Mouse (Mus musculus): Measurements from ENCODE around the gene Gga3. TPM values are rescaled to one million over a fixed set of nuclear protein-coding genes. Genes with fewer than 3 reads are reported as not detected.
A peak's percentile ranks its signal among the peaks of the same experiment; 100 is the strongest.

The Gga3 gene
- total and polyA plus RNA-seq, 3 experiments, result 13.7 to 144 (median 58.5) TPM

DNA sequence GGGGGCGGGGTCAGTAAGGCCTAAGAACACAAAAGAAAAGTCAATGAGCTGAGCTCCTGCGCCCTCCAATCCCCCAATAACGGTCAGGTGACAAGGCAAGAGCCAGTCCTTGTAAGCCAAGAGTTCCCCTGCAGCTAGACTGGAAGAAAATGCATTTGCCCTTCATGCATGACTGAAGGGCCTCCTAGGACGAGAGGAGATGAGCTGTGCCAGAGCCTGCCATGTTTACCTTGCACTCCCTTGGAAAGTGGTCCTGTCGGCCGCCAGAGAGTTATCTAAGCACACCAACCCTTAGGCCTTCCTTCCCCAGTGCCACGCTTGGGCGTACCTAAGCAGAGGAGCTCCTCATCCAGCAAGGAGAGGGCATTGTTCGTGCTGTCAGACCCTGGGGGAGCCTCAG lies 15.9 kb downstream of the Gga3 start:
- peaks cover 28% of the 10 kb centered on the region for H3K4me1 ChIP-seq (ENCODE audit: insufficient read depth, low read depth, low read length)
- no peak for DNase-seq (ENCODE audit: low spot score)
- TF ChIP-seq POLR2AphosphoS5 (IDR thresholded peaks at IDR 0.05; ENCODE audit: insufficient replicate concordance, low read depth, low read length) (no peak), CTCF (IDR thresholded peaks at IDR 0.05; ENCODE audit: low read depth, low read length) (no peak), GATA1 (IDR thresholded peaks at IDR 0.05; ENCODE audit: borderline replicate concordance, low read length) (no peak), GATA2 (IDR thresholded peaks at IDR 0.05; ENCODE audit: borderline replicate concordance, low read depth, low read length) (no peak), TAL1 (conservative IDR thresholded peaks at IDR 0.05; ENCODE audit: low read depth, low read length) (no peak)
- H3K9me3 ChIP-seq (replicated peaks), result no peaks in the 10 kb centered on the region
- ATAC-seq (ENCODE audit: extremely low read depth, insufficient number of reproducible peaks, low FRiP score, poor library complexity, severe bottlenecking), result no peak
- no peaks in the 10 kb centered on the region for H3K27me3 ChIP-seq (ENCODE audit: insufficient read depth, low read length)
- no peak overlapping the region for H3K4me3 ChIP-seq (ENCODE audit: low read depth, low read length)
- peaks cover 98% of the 10 kb centered on the region for H3K36me3 ChIP-seq (replicated peaks)

DNA sequence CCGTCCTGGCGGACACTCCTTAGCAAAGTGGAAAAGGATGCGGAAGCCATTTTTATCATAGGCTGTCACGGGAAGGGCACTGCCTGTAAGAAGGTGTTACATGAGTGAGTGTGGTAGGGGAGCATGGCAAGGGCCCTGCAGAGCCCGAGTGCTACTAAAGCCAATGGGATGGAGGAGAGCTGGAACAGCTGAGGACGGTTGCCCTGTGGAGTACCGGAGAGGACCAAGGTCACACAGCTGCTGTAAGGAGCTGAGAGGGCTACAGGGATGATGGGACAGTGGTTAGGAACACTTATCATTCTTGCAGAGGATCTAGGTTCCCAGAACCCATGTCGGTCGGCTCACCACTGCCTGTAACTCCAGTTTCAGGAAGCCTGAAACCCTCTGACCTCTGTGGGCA lies 17.4 kb downstream of the Gga3 start:
- ATAC-seq (ENCODE audit: extremely low read depth, insufficient number of reproducible peaks, low FRiP score, poor library complexity, severe bottlenecking), result no peak
- peaks cover 28% of the 10 kb centered on the region for H3K4me1 ChIP-seq (ENCODE audit: insufficient read depth, low read depth, low read length)
- peaks cover 98% of the 10 kb centered on the region for H3K36me3 ChIP-seq (replicated peaks)
- H3K9me3 ChIP-seq (replicated peaks), result no peaks in the 10 kb centered on the region
- no peaks in the 10 kb centered on the region for H3K27me3 ChIP-seq (ENCODE audit: insufficient read depth, low read length)
- TF ChIP-seq POLR2AphosphoS5 (IDR thresholded peaks at IDR 0.05; ENCODE audit: insufficient replicate concordance, low read depth, low read length) (no peak), TAL1 (conservative IDR thresholded peaks at IDR 0.05; ENCODE audit: low read depth, low read length) (no peak), GATA1 (IDR thresholded peaks at IDR 0.05; ENCODE audit: borderline replicate concordance, low read length) (no peak)
- no peak for DNase-seq (ENCODE audit: low spot score)
- no peak overlapping the region for H3K4me3 ChIP-seq (ENCODE audit: low read depth, low read length)

DNA sequence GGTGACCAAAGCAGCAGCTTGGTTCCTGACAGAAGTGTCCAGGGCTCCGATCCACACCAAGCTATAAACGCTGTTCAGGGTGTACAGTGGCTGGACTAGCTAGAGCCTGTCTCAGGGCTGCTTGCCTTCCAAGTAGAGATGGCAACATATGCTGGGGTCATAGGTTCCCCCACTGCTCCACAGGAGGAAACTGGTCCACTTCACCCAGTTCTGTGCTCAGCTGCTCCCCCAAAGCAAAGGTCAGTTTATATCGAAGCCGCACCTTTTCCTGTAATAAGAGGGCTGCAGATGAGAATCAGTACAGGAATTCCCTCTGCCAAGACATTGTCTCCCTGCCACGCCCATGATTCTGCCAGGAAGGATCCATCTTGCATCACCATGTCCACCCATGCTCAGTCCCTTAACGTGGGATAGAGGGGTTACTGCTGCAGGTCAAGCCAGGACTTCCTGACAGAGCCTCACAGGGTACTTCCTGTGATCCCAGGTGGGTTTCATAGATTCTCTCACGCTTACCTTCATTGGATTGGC lies 18.2 kb downstream of the Gga3 start:
- peaks cover 98% of the 10 kb centered on the region for H3K36me3 ChIP-seq (replicated peaks)
- no peaks in the 10 kb centered on the region for H3K9me3 ChIP-seq (replicated peaks)
- DNase-seq (ENCODE audit: low spot score), result no peak

DNA sequence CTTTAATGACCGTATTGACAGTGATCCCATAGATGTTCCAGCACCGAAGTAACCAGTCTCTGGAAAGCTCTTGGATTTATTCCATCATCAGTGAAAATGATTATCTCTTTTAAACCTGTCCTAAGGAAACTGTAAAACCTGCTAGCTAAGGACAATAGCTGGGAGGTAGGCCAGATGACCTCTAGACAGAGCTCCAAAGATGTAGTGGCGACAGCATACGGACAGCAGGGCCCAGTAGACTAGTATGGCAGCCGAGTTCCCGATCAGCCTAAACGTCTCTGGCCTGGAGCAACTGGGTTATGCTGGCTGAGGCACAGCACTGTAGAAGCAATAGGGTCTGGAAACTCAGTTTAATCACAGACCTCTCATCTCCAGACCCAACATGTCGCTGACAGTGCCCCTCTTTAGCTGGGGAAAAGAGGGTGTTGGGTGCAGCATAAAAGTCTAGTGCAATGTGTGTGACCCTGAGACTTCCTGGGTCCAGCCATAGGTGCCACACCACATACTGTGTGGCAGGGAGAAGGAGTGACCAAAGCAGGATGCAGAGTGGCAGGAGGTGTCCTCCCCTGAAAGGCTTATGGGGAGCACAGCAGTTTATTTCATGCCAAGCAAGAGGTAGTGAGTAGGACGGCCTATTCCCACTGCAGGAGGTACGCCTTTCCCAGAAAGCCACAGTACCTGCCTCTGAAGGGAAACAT lies 19.3 kb downstream of the Gga3 start:
- Histone ChIP-seq H3K36me3 (replicated peaks) (peaks cover 95% of the 10 kb centered on the region), H3K27me3 (ENCODE audit: insufficient read depth, low read length) (no peaks in the 10 kb centered on the region), H3K9me3 (replicated peaks) (no peaks in the 10 kb centered on the region), H3K4me3 (ENCODE audit: low read depth, low read length) (no peak overlapping the region), H3K4me1 (ENCODE audit: insufficient read depth, low read depth, low read length) (peaks cover 15% of the 10 kb centered on the region; the same call in 1 of the 2 replicates)
- ATAC-seq (ENCODE audit: extremely low read depth, insufficient number of reproducible peaks, low FRiP score, poor library complexity, severe bottlenecking) (no peak), DNase-seq (ENCODE audit: low spot score) (no peak)
- TF ChIP-seq CTCF (IDR thresholded peaks at IDR 0.05; ENCODE audit: low read depth, low read length) (no peak), POLR2AphosphoS5 (IDR thresholded peaks at IDR 0.05; ENCODE audit: insufficient replicate concordance, low read depth, low read length) (0 out of 2 replicates have a peak, but pooled peaks have one; percentile 57)

More for the DNA sequence above, 18.2 kb downstream of the Gga3 start:
- 0 out of 2 replicates have a peak, but pooled peaks have one; percentile 66 for TF ChIP-seq POLR2AphosphoS5 (IDR thresholded peaks at IDR 0.05; ENCODE audit: insufficient replicate concordance, low read depth, low read length)
- no peak for TF ChIP-seq GATA2 (IDR thresholded peaks at IDR 0.05; ENCODE audit: borderline replicate concordance, low read depth, low read length)
- no peak for ATAC-seq (ENCODE audit: extremely low read depth, insufficient number of reproducible peaks, low FRiP score, poor library complexity, severe bottlenecking)
- Histone ChIP-seq H3K4me3 (ENCODE audit: low read depth, low read length) (no peak overlapping the region), H3K27me3 (ENCODE audit: insufficient read depth, low read length) (no peaks in the 10 kb centered on the region), H3K4me1 (ENCODE audit: insufficient read depth, low read depth, low read length) (peaks cover 21% of the 10 kb centered on the region)

DNA sequence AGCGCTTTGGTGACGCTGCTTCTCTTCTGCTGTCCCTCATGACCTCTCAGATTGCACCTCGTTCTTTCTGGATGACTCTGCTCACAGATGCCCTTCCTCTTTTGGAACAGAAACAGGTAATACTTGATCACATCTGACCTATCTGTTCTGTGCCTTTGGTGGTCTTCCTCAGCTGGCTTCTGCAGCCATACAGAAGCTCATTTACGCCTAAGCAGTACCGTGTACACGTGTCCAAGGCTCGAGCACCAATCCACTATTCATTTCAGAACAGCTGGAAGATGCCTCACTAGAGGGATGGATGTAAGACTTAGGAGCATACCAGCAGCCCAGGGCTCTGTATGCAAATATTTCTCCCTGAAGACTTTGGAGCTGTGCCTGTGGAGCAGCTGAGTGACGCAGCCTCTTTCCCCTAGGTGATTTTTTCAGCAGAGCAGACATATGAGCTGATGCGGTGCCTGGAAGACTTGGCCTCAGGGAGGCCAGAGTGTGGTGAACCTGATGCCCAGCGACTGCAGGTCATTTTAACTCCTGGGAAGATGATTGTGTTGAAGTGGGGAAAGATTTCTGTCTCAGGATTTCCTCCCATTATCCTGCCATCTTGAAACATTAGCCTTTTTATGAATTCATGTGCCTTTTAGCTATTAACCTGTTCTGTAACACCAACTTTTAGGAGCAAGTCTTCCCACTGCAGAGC lies 20.8 kb downstream of the Gga3 start:
- TF ChIP-seq TAL1 (conservative IDR thresholded peaks at IDR 0.05; ENCODE audit: low read depth, low read length), result no peak
- TF ChIP-seq GATA2 (IDR thresholded peaks at IDR 0.05; ENCODE audit: borderline replicate concordance, low read depth, low read length), result no peak
- TF ChIP-seq POLR2AphosphoS5 (IDR thresholded peaks at IDR 0.05; ENCODE audit: insufficient replicate concordance, low read depth, low read length), result no peak; the same call in 1 of the 2 replicates
- TF ChIP-seq CTCF (IDR thresholded peaks at IDR 0.05; ENCODE audit: low read depth, low read length), result no peak
- TF ChIP-seq GATA1 (IDR thresholded peaks at IDR 0.05; ENCODE audit: borderline replicate concordance, low read length), result no peak
- Histone ChIP-seq H3K4me3 (ENCODE audit: low read depth, low read length) (no peak overlapping the region), H3K27me3 (ENCODE audit: insufficient read depth, low read length) (no peaks in the 10 kb centered on the region), H3K36me3 (replicated peaks) (peaks cover 97% of the 10 kb centered on the region), H3K9me3 (replicated peaks) (no peaks in the 10 kb centered on the region), H3K4me1 (ENCODE audit: insufficient read depth, low read depth, low read length) (peaks cover 11% of the 10 kb centered on the region)
- DNase-seq (ENCODE audit: low spot score), result no peak
- ATAC-seq (ENCODE audit: extremely low read depth, insufficient number of reproducible peaks, low FRiP score, poor library complexity, severe bottlenecking), result no peak

DNA sequence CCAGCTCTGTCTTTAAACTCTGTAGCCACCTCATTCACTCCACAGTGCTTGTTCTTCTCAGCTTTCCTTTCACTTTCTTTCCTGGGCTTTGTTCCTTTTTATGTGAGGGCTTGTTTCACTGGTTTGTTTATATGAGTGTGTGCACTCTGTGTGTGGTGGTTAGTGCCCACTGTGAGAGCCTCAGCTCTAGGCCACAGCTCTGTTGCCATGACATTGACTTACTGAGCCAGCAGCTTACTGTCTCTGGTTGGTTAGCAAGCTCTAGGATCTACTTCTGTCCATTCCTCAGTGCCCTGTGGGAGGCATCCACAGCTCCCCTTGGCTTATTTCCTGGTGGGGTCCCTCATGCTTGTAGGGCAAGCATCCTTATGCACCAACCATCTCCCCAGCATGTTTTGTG lies 24.8 kb downstream of the Gga3 start:
- peaks cover 71% of the 10 kb centered on the region for H3K36me3 ChIP-seq (replicated peaks)
- ATAC-seq (ENCODE audit: extremely low read depth, insufficient number of reproducible peaks, low FRiP score, poor library complexity, severe bottlenecking), result no peak
- no peaks in the 10 kb centered on the region for H3K27me3 ChIP-seq (ENCODE audit: insufficient read depth, low read length)
- H3K4me1 ChIP-seq (ENCODE audit: insufficient read depth, low read depth, low read length), result peaks cover 7% of the 10 kb centered on the region
- H3K9me3 ChIP-seq (replicated peaks), result no peaks in the 10 kb centered on the region
- no peak overlapping the region for H3K4me3 ChIP-seq (ENCODE audit: low read depth, low read length)
- TF ChIP-seq POLR2AphosphoS5 (IDR thresholded peaks at IDR 0.05; ENCODE audit: insufficient replicate concordance, low read depth, low read length), result no peak
- TF ChIP-seq CTCF (IDR thresholded peaks at IDR 0.05; ENCODE audit: low read depth, low read length), result no peak
- TF ChIP-seq TAL1 (conservative IDR thresholded peaks at IDR 0.05; ENCODE audit: low read depth, low read length), result no peak
- no peak for TF ChIP-seq GATA1 (IDR thresholded peaks at IDR 0.05; ENCODE audit: borderline replicate concordance, low read length)
- TF ChIP-seq GATA2 (IDR thresholded peaks at IDR 0.05; ENCODE audit: borderline replicate concordance, low read depth, low read length), result no peak
- no peak for DNase-seq (ENCODE audit: low spot score)

All from G1E (cell line).